In genomic region chr1:178337551-178338317, GRCm38 (mm10) we compare ENCODE assay signal across 8 mouse cellular contexts. TPM values are rescaled to one million over a fixed set of nuclear protein-coding genes. Genes with fewer than 3 reads are reported as not detected.
DNase-seq lines count a peak whose midpoint lies in the region; ATAC-seq lines count a peak whose summit lies in the region.

TSS of gene Hnrnpu (minus strand) at chr1:178337797.

- peak within 1 kb of the TSS; percentile 67 for H3K4me2 ChIP-seq in hindbrain, embryonic 13.5 days

- peak within 1 kb of the TSS; percentile 100 for H3K27ac ChIP-seq in hindbrain, embryonic 13.5 days

- no peaks in the 10 kb centered on the region for H3K27me3 ChIP-seq in hindbrain, embryonic 13.5 days

- no peaks in the 10 kb centered on the region for H3K9me3 ChIP-seq in hindbrain, embryonic 13.5 days

- H3K36me3 ChIP-seq in hindbrain, embryonic 13.5 days = peaks cover 10% of the 10 kb centered on the region

- 0% methylated on average over 51 of the region's 73 CpGs for WGBS in hindbrain, embryonic 13.5 days

- peak; percentile 91 for ATAC-seq in hindbrain, embryonic 13.5 days (ENCODE audit: low FRiP score)

- peak; percentile 99 for DNase-seq in NIH3T3 (ENCODE audit: low read depth)
- peak; percentile 99 for DNase-seq in cerebellum, postnatal 10 days
- peak; percentile 92 to 95 for DNase-seq in frontal cortex, postnatal 14 days (ENCODE audit: low spot score in 2 of 2)
- DNase-seq in layer of hippocampus, postnatal 36 days = peak; percentile 94 to 95
- DNase-seq in lung, postnatal 36 days = peak; percentile 97
- DNase-seq in retina, postnatal 1 day = peak; percentile 97
- peak; percentile 89 to 94 for DNase-seq in urinary bladder, adult 18-20 months (ENCODE audit: low spot score in 2 of 2)

- peak within 1 kb of the TSS; percentile 100 for H3K4me3 ChIP-seq in hindbrain, embryonic 13.5 days

- peaks cover 26% of the 10 kb centered on the region for H3K4me1 ChIP-seq in hindbrain, embryonic 13.5 days (replicated peaks)

- peak within 1 kb of the TSS; percentile 100 for H3K9ac ChIP-seq in hindbrain, embryonic 13.5 days

RNA-seq across cellular contexts. Expression of gene Hnrnpu, which starts in this region (rescaled TPM):
- 258 and 293 TPM in 2 replicates for polyA plus RNA-seq in hindbrain, embryonic 13.5 days (2015; fragmentation: Nextera tagmentation; extraction: Ambion mirVana)
- total RNA-seq in layer of hippocampus, postnatal 36 days (2021) = 100 to 1,000 TPM; 397 to 425 TPM

Comparison
In these comparisons a context has a peak if more than half of its experiments do, and no peak if none do; other contexts are left out.
1. Peak in every context shown above with its lines: DNase-seq, ATAC-seq, H3K4me3 ChIP-seq and H3K27ac ChIP-seq.